Mouse (Mus musculus) intestine, embryonic 14.5 days (tissue): ENCODE measurements around the gene BC025920. TPM values are rescaled to one million over a fixed set of nuclear protein-coding genes. Genes with fewer than 3 reads are reported as not detected.

Experiments used
- ATAC-seq: fragments of 200-750 bp; cut with Nextera tagmentation; replicated peaks from 2 replicates; pipeline ENCODE4 v1.8.0; 2017; ENCODE audit warnings: low read depth, moderate number of reproducible peaks, moderate TSS enrichment, moderate library complexity; ENCODE audit not compliant: low FRiP score, low TSS enrichment
- DNase-seq: peaks from one replicate; pipeline ENCODE4 v3.0.0-alpha.2; 2018; ENCODE audit warnings: low spot score
- H3K27ac ChIP-seq: fragments of 300-500 bp; sonication (generic); 2 replicates; pipeline ENCODE4 v1.5.1; 2014; ENCODE audit warnings: low read depth, mild to moderate bottlenecking, control low read depth
- H3K27me3 ChIP-seq: fragments of 300-500 bp; sonication (generic); replicated peaks from 2 replicates; pipeline ENCODE4 v1.6.1; 2014; ENCODE audit warnings: low read length, control low read depth; ENCODE audit not compliant: control insufficient read depth, insufficient read depth
- H3K36me3 ChIP-seq: fragments of 300-500 bp; sonication (generic); 2 replicates; pipeline ENCODE4 v1.6.1; 2014; ENCODE audit warnings: low read length, control low read depth; ENCODE audit not compliant: control insufficient read depth, insufficient read depth
- H3K4me1 ChIP-seq: fragments of 300-500 bp; sonication (generic); replicated peaks from 2 replicates; pipeline ENCODE4 v1.6.1; 2014; ENCODE audit warnings: low read length, control low read depth, mixed read lengths; ENCODE audit not compliant: control insufficient read depth, insufficient read depth
- H3K4me2 ChIP-seq: fragments of 300-500 bp; sonication (generic); 2 replicates; pipeline ENCODE4 v1.6.1; 2014; ENCODE audit warnings: low read length
- H3K4me3 ChIP-seq: fragments of 300-500 bp; sonication (generic); 2 replicates; pipeline ENCODE4 v1.5.1; 2014; ENCODE audit warnings: low read depth, low read length, control low read depth, mixed read lengths
- H3K9ac ChIP-seq: fragments of 300-500 bp; sonication (generic); 2 replicates; pipeline ENCODE4 v1.6.1; 2014; ENCODE audit warnings: mild to moderate bottlenecking, low read length
- H3K9me3 ChIP-seq: fragments of 300-500 bp; sonication (generic); 2 replicates; pipeline ENCODE4 v1.6.1; 2016; ENCODE audit warnings: low read length, control low read depth; ENCODE audit not compliant: control insufficient read depth
- WGBS: fragments of 180-500 bp; shearing (Covaris S2); extraction: QIAGEN DNeasy Blood & Tissue Kit; methylation state at CpG from one replicate; pipeline ENCODE4 v1.1.7; 2014; 5-methylcytosine and 5-hydroxymethylcytosine counted together
- polyA plus RNA-seq: library from polyadenylated mRNA; unstranded; fragments of >200 nt; fragmentation: Nextera tagmentation; extraction: Ambion mirVana; gene quantifications from 2 replicates; pipeline ENCODE4 v1.2.1, GENCODE M21; 2014

Gene BC025920
- polyA plus RNA-seq, 1 experiment from 2014 or later: 0.61 TPM

DNA sequence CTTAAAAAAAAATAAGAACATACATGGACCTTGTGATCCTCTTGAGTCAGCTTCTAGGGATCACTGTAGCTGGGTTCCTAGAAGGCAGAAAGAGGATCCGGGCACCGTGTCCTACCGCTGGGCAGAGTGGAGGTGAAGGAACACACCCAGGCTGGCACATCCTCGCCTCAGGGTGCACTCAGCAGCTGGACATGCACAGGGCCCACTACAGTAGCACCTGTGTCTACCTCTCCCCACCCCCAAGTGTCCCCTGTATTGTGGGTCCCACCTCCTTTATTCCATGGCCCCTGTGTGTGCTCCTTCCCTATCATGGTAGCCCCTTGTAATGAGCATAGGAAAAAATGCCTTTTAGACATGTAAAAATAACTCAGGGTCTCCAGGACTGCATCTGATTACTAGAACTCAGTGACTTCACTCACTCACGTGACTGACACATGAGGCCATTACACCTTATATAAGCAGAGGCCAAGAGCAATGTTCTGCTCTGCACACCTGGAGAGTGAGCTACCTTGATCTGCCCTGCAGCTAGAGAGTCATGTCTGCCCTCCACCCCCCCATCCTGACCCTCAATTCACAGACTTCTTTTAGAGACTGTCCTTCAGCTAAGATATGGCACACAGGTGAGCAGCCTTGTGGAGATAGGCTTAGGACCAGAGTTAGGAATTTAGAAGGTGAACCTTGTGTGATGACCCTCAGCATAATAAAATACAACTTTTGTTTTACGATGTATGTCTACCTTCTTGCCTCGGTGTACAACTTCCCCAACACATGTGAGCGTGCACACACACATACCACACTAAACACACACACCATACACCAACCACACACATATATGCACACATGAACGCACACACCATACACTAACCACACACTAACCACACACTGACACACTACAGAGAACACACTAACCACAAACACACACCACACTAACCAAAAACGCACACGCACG, 1.8 kb upstream of the BC025920 start:
- H3K4me1 ChIP-seq: peaks cover 29% of the 10 kb centered on the region
- H3K9me3 ChIP-seq: no peaks in the 10 kb centered on the region
- DNase-seq: no peak
- H3K4me3 ChIP-seq: 0 out of 2 replicates have a peak overlapping the region, but pooled peaks have one; percentile 28
- peak overlapping the region; percentile 49 for H3K4me2 ChIP-seq
- no peak overlapping the region for H3K27ac ChIP-seq
- no peak for ATAC-seq
- 76% methylated on average over 12 of the region's 12 CpGs for WGBS
- no peak overlapping the region for H3K9ac ChIP-seq
- no peaks in the 10 kb centered on the region for H3K36me3 ChIP-seq
- H3K27me3 ChIP-seq: no peaks in the 10 kb centered on the region

- Histone ChIP-seq H3K27ac (peak overlapping the region; percentile 88), H3K9me3 (no peaks in the 10 kb centered on the region), H3K4me3 (peak overlapping the region; percentile 28), H3K4me2 (peak overlapping the region; percentile 49), H3K36me3 (no peaks in the 10 kb centered on the region), H3K27me3 (no peaks in the 10 kb centered on the region), H3K9ac (peak overlapping the region; percentile 8; the same call in 1 of the 2 replicates), H3K4me1 (peaks cover 29% of the 10 kb centered on the region)
- WGBS: 19% methylated on average over 29 of the region's 29 CpGs
- ATAC-seq (peak; percentile 1; the same call in 1 of the 2 replicates), DNase-seq (peak; percentile 94)
Measured at GRCm38 (mm10) chr10:81604968-81605665, 953 bp upstream of the BC025920 start.

DNA sequence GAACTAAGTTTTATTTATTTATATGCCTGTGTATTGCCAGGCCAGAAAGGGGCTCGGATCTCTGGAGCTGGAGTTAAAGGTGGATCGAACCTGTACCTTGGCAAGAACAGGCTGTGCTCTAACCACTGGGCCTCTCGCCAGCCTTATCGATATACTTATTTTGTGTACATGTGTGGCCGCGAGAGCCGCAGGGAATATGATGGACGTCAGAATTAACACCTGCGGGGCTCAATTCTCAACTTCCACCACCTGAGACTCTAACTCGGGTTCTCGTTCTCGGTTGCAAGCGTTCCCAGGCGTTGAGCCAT, 450 bp upstream of the BC025920 start:
- peak overlapping the region; percentile 28 for H3K4me3 ChIP-seq
- H3K9me3 ChIP-seq: no peaks in the 10 kb centered on the region
- H3K9ac ChIP-seq: peak overlapping the region; percentile 8; the same call in 1 of the 2 replicates
- 0 out of 2 replicates have a peak, but pooled peaks have one; percentile 1 for ATAC-seq
- no peak for DNase-seq
- peak overlapping the region; percentile 49 for H3K4me2 ChIP-seq
- peak overlapping the region; percentile 88 for H3K27ac ChIP-seq
- WGBS: 2% methylated on average over 14 of the region's 14 CpGs
- H3K4me1 ChIP-seq: peaks cover 25% of the 10 kb centered on the region
- H3K27me3 ChIP-seq: no peaks in the 10 kb centered on the region
- no peaks in the 10 kb centered on the region for H3K36me3 ChIP-seq

GRCm38 (mm10) chr10:81608308-81608707, 2.2 kb downstream of the BC025920 start:
- H3K36me3 ChIP-seq: no peaks in the 10 kb centered on the region
- H3K9ac ChIP-seq: no peak overlapping the region
- ATAC-seq (no peak), DNase-seq (no peak)
- H3K4me1 ChIP-seq: peaks cover 8% of the 10 kb centered on the region
- H3K4me3 ChIP-seq: no peak overlapping the region
- H3K4me2 ChIP-seq: no peak overlapping the region
- no peak overlapping the region for H3K27ac ChIP-seq
- H3K27me3 ChIP-seq: no peaks in the 10 kb centered on the region
- WGBS: 94% methylated on average over 1 of the region's 1 CpGs
- H3K9me3 ChIP-seq: no peaks in the 10 kb centered on the region

- no peak overlapping the region for H3K4me2 ChIP-seq
- no peak overlapping the region for H3K9ac ChIP-seq
- H3K36me3 ChIP-seq: no peaks in the 10 kb centered on the region
- peaks cover 5% of the 10 kb centered on the region; the same call in 1 of the 2 replicates for H3K4me1 ChIP-seq
- 73% methylated on average over 3 of the region's 3 CpGs for WGBS
- no peaks in the 10 kb centered on the region for H3K27me3 ChIP-seq
- no peak overlapping the region for H3K4me3 ChIP-seq
- ATAC-seq (no peak), DNase-seq (no peak)
- no peaks in the 10 kb centered on the region for H3K9me3 ChIP-seq
- no peak overlapping the region for H3K27ac ChIP-seq
Measured at GRCm38 (mm10) chr10:81612779-81613178, 6.7 kb downstream of the BC025920 start.

- DNase-seq (no peak), ATAC-seq (no peak)
- 35% methylated on average over 6 of the region's 6 CpGs for WGBS
- no peak overlapping the region for H3K4me2 ChIP-seq
- H3K9me3 ChIP-seq: no peaks in the 10 kb centered on the region
- no peaks in the 10 kb centered on the region for H3K36me3 ChIP-seq
- no peaks in the 10 kb centered on the region for H3K27me3 ChIP-seq
- H3K27ac ChIP-seq: no peak overlapping the region
- H3K4me3 ChIP-seq: no peak overlapping the region
- H3K4me1 ChIP-seq: peaks cover 5% of the 10 kb centered on the region; the same call in 1 of the 2 replicates
- H3K9ac ChIP-seq: no peak overlapping the region
Measured at GRCm38 (mm10) chr10:81615486-81615885, 9.4 kb downstream of the BC025920 start.

GRCm38 (mm10) chr10:81619976-81620375, 13.9 kb downstream of the BC025920 start:
- Histone ChIP-seq H3K9ac (no peak overlapping the region), H3K4me1 (peaks cover 5% of the 10 kb centered on the region; the same call in 1 of the 2 replicates), H3K4me2 (no peak overlapping the region), H3K9me3 (no peaks in the 10 kb centered on the region), H3K27ac (no peak overlapping the region), H3K4me3 (no peak overlapping the region), H3K27me3 (no peaks in the 10 kb centered on the region), H3K36me3 (peaks cover 33% of the 10 kb centered on the region)
- 75% methylated on average over 5 of the region's 5 CpGs for WGBS
- no peak for DNase-seq
- no peak for ATAC-seq

GRCm38 (mm10) chr10:81620786-81621185, 14.7 kb downstream of the BC025920 start:
- no peak overlapping the region for H3K27ac ChIP-seq
- H3K9me3 ChIP-seq: no peaks in the 10 kb centered on the region
- H3K4me1 ChIP-seq: peaks cover under 1% of the 10 kb centered on the region; the same call in 1 of the 2 replicates
- no peak overlapping the region for H3K9ac ChIP-seq
- H3K4me3 ChIP-seq: no peak overlapping the region
- no peak for ATAC-seq
- no peak overlapping the region for H3K4me2 ChIP-seq
- peaks cover 41% of the 10 kb centered on the region for H3K36me3 ChIP-seq
- no peaks in the 10 kb centered on the region for H3K27me3 ChIP-seq
- WGBS: 55% methylated on average over 9 of the region's 9 CpGs
- DNase-seq: no peak
